Mouse (Mus musculus) neural tube, embryonic 13.5 days (tissue): ENCODE results near the gene Nr4a3. TPM values are rescaled to one million over a fixed set of nuclear protein-coding genes. Genes with fewer than 3 reads are reported as not detected.
A peak's percentile ranks its signal among the peaks of the same experiment; 100 is the strongest.

Experiments used
- ATAC-seq: fragments of 200-750 bp; cut with Nextera tagmentation; 2 replicates; pipeline ENCODE4 v1.8.0; 2017; ENCODE audit warnings: low read depth, mild to moderate bottlenecking, moderate TSS enrichment, moderate library complexity
- H3K27ac ChIP-seq: fragments of 300-500 bp; sonication (generic); replicated peaks from 2 replicates; pipeline ENCODE4 v1.5.1; 2015; ENCODE audit warnings: moderate library complexity, mild to moderate bottlenecking, inconsistent platforms
- H3K27me3 ChIP-seq: fragments of 300-500 bp; sonication (generic); 2 replicates; pipeline ENCODE4 v1.6.1; 2015; ENCODE audit warnings: mild to moderate bottlenecking, inconsistent platforms
- H3K36me3 ChIP-seq: fragments of 300-500 bp; sonication (generic); 2 replicates; pipeline ENCODE4 v1.6.1; 2015; ENCODE audit warnings: mild to moderate bottlenecking, inconsistent platforms
- H3K4me1 ChIP-seq: fragments of 300-500 bp; sonication (generic); replicated peaks from 2 replicates; pipeline ENCODE4 v1.6.1; 2015; ENCODE audit warnings: inconsistent platforms
- H3K4me2 ChIP-seq: fragments of 300-500 bp; sonication (generic); 2 replicates; pipeline ENCODE4 v1.6.1; 2015; ENCODE audit warnings: inconsistent platforms, mild to moderate bottlenecking, moderate library complexity
- H3K4me3 ChIP-seq: fragments of 300-500 bp; sonication (generic); 2 replicates; pipeline ENCODE4 v1.5.1; 2015; ENCODE audit warnings: mild to moderate bottlenecking, inconsistent platforms
- H3K9ac ChIP-seq: fragments of 300-500 bp; sonication (generic); 2 replicates; pipeline ENCODE4 v1.6.1; 2015; ENCODE audit warnings: moderate library complexity, mild to moderate bottlenecking, inconsistent platforms
- H3K9me3 ChIP-seq: fragments of 300-500 bp; sonication (generic); 2 replicates; pipeline ENCODE4 v1.6.1; 2016; ENCODE audit warnings: inconsistent platforms
- WGBS: fragments of 180-500 bp; shearing (Covaris S2); methylation state at CpG from one replicate; pipeline ENCODE4 v1.1.7; 2015; 5-methylcytosine and 5-hydroxymethylcytosine counted together
- polyA plus RNA-seq: library from polyadenylated mRNA; unstranded; fragments of >200 nt; fragmentation: Nextera tagmentation; extraction: Ambion mirVana; gene quantifications from 2 replicates; pipeline ENCODE4 v1.2.1, GENCODE M21; 2015

The Nr4a3 gene
- polyA plus RNA-seq, 1 experiment from 2014 or later = 0.91 TPM

DNA sequence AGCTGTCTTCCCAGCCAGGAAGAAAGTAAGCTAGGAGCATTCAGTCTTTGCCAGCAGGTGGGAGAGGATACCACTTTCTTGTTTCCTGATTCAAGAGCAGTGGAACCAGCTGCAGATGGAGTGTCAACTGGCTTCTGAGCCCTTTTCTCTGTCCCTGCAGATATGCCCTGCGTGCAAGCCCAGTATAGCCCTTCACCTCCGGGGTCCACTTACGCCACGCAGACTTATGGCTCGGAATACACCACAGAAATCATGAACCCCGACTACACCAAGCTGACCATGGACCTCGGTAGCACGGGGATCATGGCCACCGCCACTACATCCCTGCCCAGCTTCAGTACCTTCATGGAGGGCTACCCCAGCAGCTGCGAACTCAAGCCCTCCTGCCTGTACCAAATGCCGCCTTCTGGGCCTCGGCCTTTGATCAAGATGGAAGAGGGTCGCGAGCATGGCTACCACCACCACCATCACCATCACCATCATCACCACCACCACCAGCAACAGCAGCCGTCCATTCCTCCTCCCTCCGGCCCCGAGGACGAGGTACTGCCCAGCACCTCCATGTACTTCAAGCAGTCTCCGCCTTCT is 6.2 kb downstream of the Nr4a3 start:
- ATAC-seq = no peak

DNA sequence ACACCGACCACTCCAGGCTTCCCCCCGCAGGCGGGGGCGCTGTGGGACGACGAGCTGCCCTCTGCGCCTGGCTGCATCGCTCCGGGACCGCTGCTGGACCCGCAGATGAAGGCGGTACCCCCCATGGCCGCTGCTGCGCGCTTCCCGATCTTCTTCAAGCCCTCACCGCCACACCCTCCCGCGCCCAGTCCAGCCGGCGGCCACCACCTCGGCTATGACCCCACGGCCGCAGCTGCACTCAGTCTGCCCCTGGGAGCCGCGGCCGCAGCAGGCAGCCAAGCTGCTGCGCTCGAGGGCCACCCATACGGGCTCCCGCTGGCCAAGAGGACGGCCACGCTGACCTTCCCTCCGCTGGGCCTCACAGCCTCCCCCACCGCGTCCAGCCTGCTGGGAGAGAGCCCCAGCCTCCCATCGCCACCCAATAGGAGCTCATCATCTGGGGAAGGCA is 6.7 kb downstream of the Nr4a3 start:
- ATAC-seq = no peak
- WGBS = 3% methylated on average over 37 of the region's 37 CpGs
- H3K36me3 ChIP-seq = no peaks in the 10 kb centered on the region; the same call in 1 of the 2 replicates

More for the DNA sequence above, 6.2 kb downstream of the Nr4a3 start:
- Histone ChIP-seq H3K4me1 (peaks cover 44% of the 10 kb centered on the region), H3K27ac (no peak overlapping the region), H3K4me2 (peak overlapping the region; percentile 57), H3K9me3 (no peaks in the 10 kb centered on the region), H3K27me3 (peaks cover 84% of the 10 kb centered on the region), H3K4me3 (peak overlapping the region; percentile 33), H3K9ac (peak overlapping the region; percentile 57; the same call in 1 of the 2 replicates), H3K36me3 (no peaks in the 10 kb centered on the region; the same call in 1 of the 2 replicates)
- 15% methylated on average over 19 of the region's 19 CpGs for WGBS

DNA sequence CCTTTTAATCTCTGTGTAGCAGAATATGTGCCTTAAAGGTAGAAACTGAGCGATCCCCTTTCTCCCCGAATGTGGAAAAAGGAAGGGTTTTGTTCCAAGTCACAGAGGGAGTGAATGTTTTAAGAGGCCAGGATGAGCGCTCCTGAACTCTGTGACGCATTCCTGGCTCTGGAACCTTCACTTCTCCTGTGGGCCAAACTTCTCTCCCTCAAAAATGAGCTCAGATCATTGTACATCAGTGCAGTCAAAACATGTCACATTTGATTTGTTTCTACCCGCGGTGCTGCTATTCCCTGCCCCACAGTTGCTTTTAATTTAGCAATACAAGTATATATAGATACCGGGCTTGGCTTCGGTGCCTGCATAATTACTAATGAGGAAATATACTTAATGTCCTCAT is 16.8 kb downstream of the Nr4a3 start:
- no peaks in the 10 kb centered on the region for H3K36me3 ChIP-seq
- no peak overlapping the region for H3K4me2 ChIP-seq
- H3K27ac ChIP-seq = no peak overlapping the region
- H3K27me3 ChIP-seq = peaks cover 5% of the 10 kb centered on the region
- ATAC-seq = no peak
- H3K9ac ChIP-seq = no peak overlapping the region
- no peaks in the 10 kb centered on the region for H3K4me1 ChIP-seq
- 75% methylated on average over 8 of the region's 8 CpGs for WGBS
- H3K9me3 ChIP-seq = no peaks in the 10 kb centered on the region
- H3K4me3 ChIP-seq = no peak overlapping the region

More for the DNA sequence above, 6.7 kb downstream of the Nr4a3 start:
- H3K27me3 ChIP-seq = peaks cover 84% of the 10 kb centered on the region
- peak overlapping the region; percentile 33 for H3K4me3 ChIP-seq
- H3K4me1 ChIP-seq = peaks cover 39% of the 10 kb centered on the region
- peak overlapping the region; percentile 57 for H3K9ac ChIP-seq
- H3K4me2 ChIP-seq = peak overlapping the region; percentile 57
- no peak overlapping the region for H3K27ac ChIP-seq
- H3K9me3 ChIP-seq = no peaks in the 10 kb centered on the region

DNA sequence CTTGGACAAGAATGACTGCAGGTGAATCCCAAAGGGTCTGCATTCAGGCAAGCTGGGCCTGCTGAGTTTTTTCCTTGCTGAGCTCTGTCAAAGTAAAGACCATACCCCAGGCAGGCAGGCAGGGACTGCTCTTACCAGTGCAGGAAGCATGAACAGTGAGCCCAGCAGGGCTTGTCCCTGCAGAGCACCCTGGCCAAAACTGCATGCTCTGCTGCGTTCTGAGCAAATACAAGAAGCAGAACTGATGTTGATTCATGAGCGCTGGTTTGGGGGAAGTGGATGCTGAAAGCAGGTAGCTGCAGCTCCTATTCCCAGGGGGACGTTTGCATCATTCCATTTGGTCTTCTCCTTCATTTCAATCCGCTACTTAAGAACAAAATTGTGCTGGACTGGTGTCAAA is 19.4 kb downstream of the Nr4a3 start:
- H3K9me3 ChIP-seq = no peaks in the 10 kb centered on the region
- H3K27me3 ChIP-seq = no peaks in the 10 kb centered on the region
- H3K36me3 ChIP-seq = no peaks in the 10 kb centered on the region
- ATAC-seq = no peak
- no peak overlapping the region for H3K27ac ChIP-seq
- WGBS = 72% methylated on average over 4 of the region's 4 CpGs
- no peak overlapping the region for H3K4me2 ChIP-seq
- no peaks in the 10 kb centered on the region for H3K4me1 ChIP-seq
- H3K9ac ChIP-seq = no peak overlapping the region
- no peak overlapping the region for H3K4me3 ChIP-seq

DNA sequence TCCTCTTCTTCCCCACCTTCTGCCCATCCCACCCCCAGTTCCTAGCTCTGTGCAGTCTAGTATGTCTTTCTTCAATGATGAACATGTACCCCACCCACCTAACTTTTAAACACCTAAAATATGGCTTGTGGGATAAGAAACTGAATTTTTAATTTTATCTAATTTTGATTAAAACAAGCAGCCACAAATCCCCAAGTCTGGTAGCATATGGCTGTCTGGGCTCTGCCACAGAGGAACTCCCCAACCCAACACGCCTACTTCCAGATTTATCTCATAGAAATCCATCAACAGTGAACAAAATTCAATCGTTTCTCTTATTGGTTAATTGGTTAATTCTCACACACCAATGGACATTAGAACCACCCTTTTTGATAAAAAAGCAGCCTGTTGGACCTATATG is 21.7 kb downstream of the Nr4a3 start:
- 87% methylated on average over 2 of the region's 2 CpGs for WGBS
- H3K27me3 ChIP-seq = no peaks in the 10 kb centered on the region
- no peak for ATAC-seq
- H3K4me2 ChIP-seq = no peak overlapping the region
- no peak overlapping the region for H3K4me3 ChIP-seq
- no peaks in the 10 kb centered on the region for H3K4me1 ChIP-seq
- H3K36me3 ChIP-seq = no peaks in the 10 kb centered on the region
- H3K9me3 ChIP-seq = no peaks in the 10 kb centered on the region
- no peak overlapping the region for H3K27ac ChIP-seq
- no peak overlapping the region for H3K9ac ChIP-seq

- H3K27me3 ChIP-seq = no peaks in the 10 kb centered on the region
- no peak for ATAC-seq
- no peaks in the 10 kb centered on the region for H3K9me3 ChIP-seq
- no peak overlapping the region for H3K27ac ChIP-seq
- no peaks in the 10 kb centered on the region for H3K36me3 ChIP-seq
- H3K4me2 ChIP-seq = no peak overlapping the region
- no peaks in the 10 kb centered on the region for H3K4me1 ChIP-seq
- WGBS = 82% methylated on average over 7 of the region's 7 CpGs
- no peak overlapping the region for H3K4me3 ChIP-seq
- H3K9ac ChIP-seq = no peak overlapping the region
These were observed 24.2 kb downstream of the Nr4a3 start for GRCm38 (mm10) chr4:48069111-48069510.

GRCm38 (mm10) chr4:48072006-48072405 is 27.1 kb downstream of the Nr4a3 start:
- Histone ChIP-seq H3K4me2 (no peak overlapping the region), H3K27ac (no peak overlapping the region), H3K4me1 (peaks cover 5% of the 10 kb centered on the region; the same call in 1 of the 2 replicates), H3K36me3 (no peaks in the 10 kb centered on the region), H3K9ac (no peak overlapping the region), H3K27me3 (no peaks in the 10 kb centered on the region), H3K9me3 (no peaks in the 10 kb centered on the region), H3K4me3 (no peak overlapping the region)
- ATAC-seq = no peak
- WGBS = 94% methylated on average over 3 of the region's 3 CpGs

GRCm38 (mm10) chr4:48073325-48073724 is 28.4 kb downstream of the Nr4a3 start:
- no peak for ATAC-seq
- H3K4me3 ChIP-seq = no peak overlapping the region
- H3K27ac ChIP-seq = no peak overlapping the region
- H3K9ac ChIP-seq = no peak overlapping the region
- H3K36me3 ChIP-seq = no peaks in the 10 kb centered on the region
- H3K9me3 ChIP-seq = no peaks in the 10 kb centered on the region
- peaks cover 16% of the 10 kb centered on the region; the same call in 1 of the 2 replicates for H3K4me1 ChIP-seq
- H3K27me3 ChIP-seq = no peaks in the 10 kb centered on the region
- 91% methylated on average over 6 of the region's 6 CpGs for WGBS
- no peak overlapping the region for H3K4me2 ChIP-seq

DNA sequence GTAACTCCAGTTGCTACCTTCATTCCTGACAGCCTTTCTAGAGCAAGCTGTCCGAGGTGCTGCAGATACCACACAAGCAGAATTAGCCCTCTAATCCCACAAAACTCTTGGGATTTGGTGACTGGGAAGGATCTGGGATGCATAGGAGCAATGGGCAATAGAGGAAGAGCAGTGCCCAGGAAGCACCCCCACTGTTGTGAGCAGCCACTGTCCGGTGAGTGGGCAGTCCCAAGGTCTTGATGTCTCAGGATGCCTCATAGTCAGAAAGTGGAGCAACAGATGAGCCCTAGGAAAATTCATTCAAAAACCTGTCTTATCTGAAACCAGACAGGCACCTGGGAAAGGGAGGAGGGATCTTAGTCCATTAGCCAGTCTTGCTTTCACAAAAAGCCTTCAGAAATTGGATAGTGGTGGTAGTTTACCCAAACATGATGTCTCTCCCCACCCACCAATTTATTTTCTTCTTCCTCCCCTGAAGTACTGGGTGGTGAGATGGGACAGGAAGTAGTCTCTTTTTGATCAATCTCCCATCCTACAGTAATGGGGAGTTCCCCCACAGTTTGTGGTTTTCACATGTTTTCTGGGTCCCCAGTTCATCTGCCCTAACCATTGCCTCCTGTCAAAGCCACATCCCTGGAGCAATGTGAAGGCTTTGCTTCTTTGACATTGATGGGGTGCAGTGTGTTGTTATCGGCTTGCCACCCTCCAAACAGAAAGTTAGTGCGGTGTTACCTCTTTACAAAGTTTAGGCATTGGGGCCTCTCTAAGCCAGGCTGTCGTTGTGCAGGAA is 29.7 kb downstream of the Nr4a3 start:
- peaks cover 20% of the 10 kb centered on the region for H3K4me1 ChIP-seq
- H3K36me3 ChIP-seq = no peaks in the 10 kb centered on the region
- WGBS = 88% methylated on average over 5 of the region's 5 CpGs
- no peak overlapping the region for H3K9ac ChIP-seq
- no peaks in the 10 kb centered on the region for H3K9me3 ChIP-seq
- no peak overlapping the region for H3K4me2 ChIP-seq
- no peaks in the 10 kb centered on the region for H3K27me3 ChIP-seq
- no peak overlapping the region for H3K4me3 ChIP-seq
- ATAC-seq = no peak
- no peak overlapping the region for H3K27ac ChIP-seq

DNA sequence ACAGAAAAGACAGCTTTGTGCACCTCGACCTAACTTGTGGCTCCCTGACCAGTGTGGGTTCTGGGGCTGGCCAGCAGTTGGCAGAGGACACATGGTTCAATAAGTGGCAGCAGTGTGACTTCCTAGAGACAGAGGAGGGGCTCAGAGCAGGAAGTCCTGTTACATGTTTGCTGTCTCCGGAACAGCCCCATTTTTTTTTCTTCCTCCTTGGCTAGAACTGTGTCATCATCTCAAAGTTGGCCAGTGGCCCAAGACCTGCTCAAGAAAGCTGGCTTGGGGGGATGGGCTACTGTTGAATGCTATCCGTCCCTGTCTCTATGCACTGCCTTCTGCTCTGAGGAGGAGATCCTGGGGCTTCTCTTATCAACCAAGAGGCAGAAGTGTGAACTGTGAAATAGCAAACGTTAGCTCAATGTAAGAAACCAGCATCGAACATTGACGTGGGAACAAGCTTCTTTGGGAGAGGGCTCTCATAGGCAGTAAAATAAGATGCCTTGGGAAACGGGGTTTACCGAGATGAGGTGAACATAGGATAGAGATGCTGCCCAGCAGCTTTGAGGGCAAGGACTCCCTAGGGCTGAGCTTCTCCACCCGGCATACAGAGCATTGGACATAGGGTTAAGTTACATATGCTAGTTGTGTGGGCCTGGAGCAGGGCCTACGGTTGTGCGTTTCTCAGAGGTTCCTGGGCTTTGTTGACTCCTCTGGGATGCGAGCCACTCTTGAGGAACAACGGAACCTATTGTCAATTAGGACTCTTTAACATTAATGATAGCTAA is 31.9 kb downstream of the Nr4a3 start:
- Histone ChIP-seq H3K4me1 (peaks cover 24% of the 10 kb centered on the region), H3K9ac (no peak overlapping the region), H3K4me2 (no peak overlapping the region), H3K27me3 (no peaks in the 10 kb centered on the region), H3K4me3 (no peak overlapping the region), H3K9me3 (no peaks in the 10 kb centered on the region), H3K36me3 (no peaks in the 10 kb centered on the region), H3K27ac (no peak overlapping the region)
- WGBS = 79% methylated on average over 13 of the region's 13 CpGs
- ATAC-seq = no peak

GRCm38 (mm10) chr4:48078213-48078612 is 33.3 kb downstream of the Nr4a3 start:
- no peak for ATAC-seq

More at GRCm38 (mm10) chr4:48078213-48078612, 33.3 kb downstream of the Nr4a3 start:
- no peak overlapping the region for H3K4me2 ChIP-seq
- H3K9ac ChIP-seq = no peak overlapping the region
- no peak overlapping the region for H3K27ac ChIP-seq
- no peak overlapping the region for H3K4me3 ChIP-seq
- no peaks in the 10 kb centered on the region for H3K27me3 ChIP-seq
- H3K36me3 ChIP-seq = no peaks in the 10 kb centered on the region
- peaks cover 24% of the 10 kb centered on the region for H3K4me1 ChIP-seq
- WGBS = 24% methylated on average over 4 of the region's 4 CpGs
- H3K9me3 ChIP-seq = no peaks in the 10 kb centered on the region
